Mouse (Mus musculus) granulocyte monocyte progenitor cell, adult 5-6 weeks (primary cell): ENCODE data around the gene Igf2. TPM values are rescaled to one million over a fixed set of nuclear protein-coding genes. Genes with fewer than 3 reads are reported as not detected.
A peak's percentile ranks its signal among the peaks of the same experiment; 100 is the strongest.

Experiments used
- ATAC-seq: replicated peaks from 2 replicates; pipeline ENCODE4 v1.8.0; 2016; ENCODE audit warnings: mild to moderate bottlenecking, moderate TSS enrichment, inconsistent platforms; ENCODE audit not compliant: poor library complexity, severe bottlenecking
- total RNA-seq, 2 experiments: library from RNA; stranded (forward) in 1 of 2; stranded (reverse) in 1 of 2; fragments of 200-712, 200-1000 nt in 1 of 2; fragments of >200 nt in 1 of 2; fragmentation: Nextera tagmentation in 1 of 2; gene quantifications; 2 replicates each; pipeline ENCODE4 v1.2.3; 2014 to 2017

Igf2 gene
- total RNA-seq, 2 experiments from 2014 or later = not detected

DNA sequence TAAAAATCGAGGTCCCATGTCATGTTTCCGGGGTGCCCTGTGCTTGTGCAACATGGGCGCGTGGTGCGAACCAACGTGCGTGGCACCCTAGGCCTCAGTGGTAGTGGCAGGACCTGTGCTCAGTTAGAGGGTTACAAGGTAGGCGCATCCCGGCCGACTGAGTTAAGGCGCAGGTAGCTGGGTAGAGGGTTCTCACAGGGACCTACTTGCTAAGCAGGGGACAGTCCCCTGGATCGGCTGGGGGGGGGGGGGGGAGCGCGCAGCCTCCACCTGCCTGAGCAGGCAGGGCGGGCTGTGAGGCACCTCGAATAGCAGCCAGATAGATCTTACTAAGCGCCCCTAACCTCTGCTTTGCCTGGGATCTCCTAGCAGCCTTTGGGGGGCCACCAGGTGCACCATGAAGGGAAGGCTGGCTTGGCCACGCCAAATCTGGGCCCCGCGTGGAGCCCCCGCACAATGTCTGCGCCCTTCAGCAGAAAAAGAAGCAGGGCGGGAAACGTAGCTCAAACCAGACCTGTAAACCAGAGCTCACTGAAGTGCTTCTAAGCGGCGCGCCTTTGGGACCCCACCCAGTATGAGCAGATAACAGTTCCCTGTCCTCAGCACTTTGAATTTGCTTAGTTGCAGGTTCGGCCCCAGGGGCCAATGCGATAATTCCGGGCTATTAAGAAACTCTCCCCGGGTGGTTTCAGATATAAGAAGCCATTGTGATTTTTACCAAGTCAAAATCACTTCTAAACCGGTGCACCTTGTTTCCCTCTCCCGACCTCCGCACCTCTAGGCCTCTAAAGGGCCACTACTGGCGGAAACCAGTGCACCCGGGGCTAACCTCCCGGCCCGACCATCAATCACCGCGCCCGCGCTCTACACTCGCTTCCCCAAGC is 6.6 kb downstream of the Igf2 start:
- no peak for ATAC-seq

DNA sequence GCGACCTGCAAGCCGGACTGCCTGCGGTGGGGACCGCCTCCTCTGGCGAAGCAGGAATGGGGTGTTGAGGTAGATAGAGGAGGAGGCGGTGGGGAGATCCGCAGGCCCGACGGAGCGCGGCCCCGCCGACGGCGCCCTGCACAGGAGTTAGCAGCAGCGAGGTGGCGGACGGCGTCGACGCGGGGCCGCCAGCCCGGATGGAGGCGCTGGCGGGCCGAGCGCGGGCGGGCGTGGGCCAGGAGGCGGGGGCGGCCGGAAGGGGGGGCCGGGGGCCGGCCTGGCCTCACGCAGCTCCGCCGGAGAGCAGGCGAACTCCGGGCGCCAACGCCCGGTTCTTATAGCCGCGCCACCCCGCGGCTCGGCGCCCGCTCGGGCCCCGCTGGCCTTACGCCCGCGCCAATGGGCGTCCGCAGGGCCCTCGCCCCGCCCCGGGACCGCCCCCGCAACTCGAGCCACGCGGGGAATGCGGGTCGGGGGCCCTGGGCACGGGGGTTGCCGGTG is 7.4 kb downstream of the Igf2 start:
- ATAC-seq = 0 out of 2 replicates have a peak, but pooled peaks have one; percentile 6

DNA sequence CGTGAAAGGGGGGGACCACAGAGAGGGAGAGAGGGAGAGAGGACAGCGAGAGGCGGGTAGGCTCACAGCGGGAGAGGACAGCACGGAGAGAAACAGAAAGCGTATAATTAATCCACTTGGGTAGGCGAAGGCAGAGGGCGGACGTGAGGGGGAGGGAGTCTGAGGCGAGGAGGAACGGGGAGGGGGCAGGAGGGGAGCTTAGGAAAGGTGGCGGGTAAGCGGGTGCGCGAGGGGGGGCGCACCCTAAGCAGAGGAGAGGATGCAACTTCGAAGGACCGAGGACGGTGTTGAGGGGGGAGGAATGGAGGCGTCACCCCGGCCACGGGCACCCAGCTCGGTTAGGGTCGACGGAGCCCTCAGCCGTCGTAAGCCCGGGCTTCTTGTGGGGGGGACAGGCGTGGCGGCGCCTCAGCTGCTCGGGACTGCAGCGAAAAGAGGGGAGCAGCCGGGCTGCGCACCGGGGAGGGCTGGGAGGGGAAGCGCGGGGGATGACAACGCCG is 7.9 kb downstream of the Igf2 start:
- ATAC-seq = no peak; the same call in 1 of the 2 replicates

DNA sequence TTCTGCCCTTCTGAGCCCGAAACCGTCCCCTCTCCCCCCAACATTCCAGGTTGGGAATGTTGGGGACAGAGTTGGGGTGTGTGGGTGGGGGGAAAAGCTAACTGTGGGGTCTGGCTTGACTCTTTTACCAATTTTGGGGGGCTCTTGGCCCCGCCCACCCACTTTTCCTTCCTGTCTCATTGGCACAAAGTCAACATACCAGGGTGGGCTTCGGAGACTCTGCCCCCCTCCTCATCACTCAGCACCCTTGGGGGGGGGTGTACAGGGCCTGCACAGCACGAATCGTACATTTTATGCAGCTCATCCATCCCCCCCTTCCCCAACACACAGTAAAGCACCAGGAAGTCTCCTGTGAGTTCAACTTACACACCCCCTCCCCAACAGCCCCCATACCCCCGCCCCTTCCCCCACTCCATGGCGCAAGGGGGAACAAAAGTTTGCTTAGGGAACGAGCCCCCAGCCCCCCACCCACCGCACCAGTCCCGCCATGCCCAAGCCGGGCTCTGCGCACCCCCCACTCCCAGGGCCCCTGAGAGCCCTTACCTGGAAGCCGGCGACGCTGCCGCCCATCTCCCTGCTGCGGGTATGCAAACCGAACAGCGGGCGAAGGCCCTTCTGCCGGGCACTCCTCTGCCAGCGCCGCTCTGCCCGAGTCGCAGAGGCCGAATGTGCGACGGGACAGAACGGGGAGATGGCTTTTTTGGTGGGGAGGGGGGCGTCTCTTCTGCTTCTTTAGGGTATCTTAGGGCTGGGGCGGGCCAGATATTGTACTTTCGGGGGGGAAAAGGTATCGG is 8.6 kb downstream of the Igf2 start:
- ATAC-seq = no peak

DNA sequence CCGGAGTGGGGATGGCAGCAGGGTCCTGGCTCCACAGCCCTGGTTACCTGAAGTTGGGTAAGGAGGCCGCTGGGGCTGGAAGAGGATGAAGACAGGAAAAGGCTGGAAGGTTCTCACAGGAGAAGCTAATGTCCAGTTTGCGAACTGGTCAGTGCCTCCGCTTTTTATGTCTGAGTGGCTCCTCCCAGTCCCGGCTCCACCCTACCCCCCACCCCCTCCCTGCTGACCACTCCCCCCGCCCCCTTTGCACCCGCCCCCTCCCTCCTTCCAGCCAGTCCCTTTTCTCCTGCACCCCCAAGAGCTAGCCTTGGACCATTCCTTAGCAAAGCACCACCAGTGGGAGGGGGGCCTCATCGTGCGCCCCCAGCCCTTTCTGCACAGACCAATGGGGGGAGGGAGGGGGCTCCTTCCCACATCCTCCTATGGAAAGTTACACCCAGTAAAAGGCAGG is 9.2 kb downstream of the Igf2 start:
- no peak for ATAC-seq

DNA sequence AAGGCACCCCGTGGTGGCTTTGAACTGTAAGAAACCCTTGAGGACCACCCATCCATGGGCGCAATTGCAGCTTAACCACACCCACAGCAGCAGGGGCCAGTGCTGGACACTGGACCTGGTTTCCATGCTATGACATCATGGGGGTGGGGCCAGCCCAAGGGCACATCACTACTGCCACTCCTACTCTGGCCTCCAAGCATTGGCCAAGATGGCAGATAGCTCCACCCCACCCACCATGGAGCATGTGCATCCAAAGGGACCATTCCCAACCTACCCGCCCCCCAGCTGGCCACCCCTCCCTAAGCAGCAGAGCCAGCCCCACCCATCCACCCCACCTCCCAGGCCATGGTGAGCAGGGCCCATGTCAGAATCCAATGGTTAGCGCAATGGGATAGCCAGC is 10.6 kb downstream of the Igf2 start:
- no peak for ATAC-seq

DNA sequence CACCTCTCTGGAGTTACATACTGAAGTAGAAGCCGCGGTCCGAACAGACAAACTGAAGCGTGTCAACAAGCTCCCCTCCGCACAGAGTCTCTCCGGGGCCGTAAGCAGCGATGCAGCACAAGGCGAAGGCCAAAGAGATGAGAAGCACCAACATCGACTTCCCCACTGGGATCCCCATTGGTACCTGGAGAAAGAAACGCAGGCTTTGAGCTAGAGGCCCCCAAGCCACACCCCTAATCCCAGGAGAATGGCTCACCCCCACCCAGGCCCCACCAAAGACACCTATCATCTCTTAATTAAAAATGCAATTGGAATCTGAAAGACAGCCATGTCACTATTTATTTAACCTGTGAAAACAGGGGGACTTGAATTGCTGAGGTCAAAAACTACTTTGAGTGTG is 11.0 kb downstream of the Igf2 start:
- ATAC-seq = no peak

DNA sequence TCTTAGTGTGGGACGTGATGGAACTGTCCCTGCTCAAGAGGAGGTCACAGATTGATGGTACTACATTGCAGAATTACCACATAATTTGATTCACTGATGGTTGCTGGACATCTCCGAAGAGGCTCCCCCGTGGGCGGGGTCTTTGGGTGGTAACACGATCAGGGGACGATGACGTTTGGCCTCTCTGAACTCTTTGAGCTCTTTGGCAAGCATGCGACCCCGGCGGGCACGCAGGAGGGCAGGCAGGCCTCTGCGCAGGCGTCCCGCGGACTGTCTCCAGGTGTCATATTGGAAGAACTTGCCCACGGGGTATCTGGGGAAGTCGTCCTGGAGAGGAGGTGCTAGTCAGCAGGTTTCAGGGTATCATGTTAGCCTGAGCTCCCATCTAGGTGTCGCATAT is 12.9 kb downstream of the Igf2 start:
- ATAC-seq = no peak

DNA sequence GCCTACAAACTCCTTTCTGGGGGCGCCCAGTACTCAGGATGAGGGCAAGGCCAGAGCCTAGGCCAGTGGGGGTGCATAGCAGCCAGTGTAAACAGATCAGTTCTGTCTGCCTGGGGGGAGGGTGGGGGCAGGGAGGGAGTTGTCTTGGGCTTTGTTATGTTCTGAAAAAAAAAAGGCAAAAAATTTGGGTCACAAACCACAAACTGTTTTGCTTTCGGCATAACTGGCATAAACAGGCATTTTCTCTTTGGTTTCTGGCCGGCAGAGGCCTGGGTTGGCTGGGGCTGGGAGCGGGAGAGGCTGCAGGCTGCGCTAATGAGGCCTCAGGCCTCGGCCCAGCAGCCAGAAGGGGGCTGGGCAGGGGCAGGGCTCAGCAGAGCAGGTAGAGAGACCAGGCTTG is 19.9 kb downstream of the Igf2 start:
- ATAC-seq = no peak

DNA sequence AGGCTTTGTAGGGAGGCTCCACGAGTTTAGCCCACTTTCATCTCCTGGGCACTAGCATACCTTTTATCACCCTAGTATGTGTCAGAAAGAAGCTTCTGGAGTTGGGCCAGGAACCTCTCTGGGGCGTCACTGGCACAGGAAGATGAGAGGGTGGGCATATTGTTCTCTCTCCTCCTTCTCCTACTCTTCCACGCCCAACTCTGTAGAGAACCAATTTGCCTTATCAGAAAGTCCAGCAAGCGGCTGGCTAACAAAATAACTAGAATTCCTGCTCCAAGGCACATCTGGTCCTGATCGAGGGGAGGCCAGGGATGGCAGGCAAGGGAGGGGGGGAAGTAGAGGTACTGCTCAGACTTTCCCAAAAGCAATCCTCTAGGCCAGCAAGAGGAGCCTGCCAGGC is 21.6 kb downstream of the Igf2 start:
- ATAC-seq = no peak

DNA sequence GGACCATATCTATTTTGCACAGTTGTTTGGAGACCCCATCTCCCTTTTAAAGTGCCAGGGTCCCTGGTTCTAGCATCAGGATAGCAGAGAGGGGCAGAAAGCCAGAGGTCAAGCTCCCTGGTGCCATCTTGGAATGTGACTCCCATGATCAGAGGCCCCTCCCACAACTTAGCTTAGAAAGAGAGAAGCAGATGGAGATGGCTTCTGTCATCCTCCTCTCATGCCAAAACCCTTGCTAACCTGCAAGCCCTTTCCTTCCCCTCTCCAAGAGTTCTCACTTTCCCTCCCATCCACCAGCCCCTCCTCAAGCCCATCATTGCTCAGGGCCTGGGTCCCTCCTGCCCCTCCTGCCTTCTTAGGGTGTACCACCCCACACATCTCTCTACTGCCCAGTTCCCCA is 30.4 kb downstream of the Igf2 start:
- no peak for ATAC-seq

DNA sequence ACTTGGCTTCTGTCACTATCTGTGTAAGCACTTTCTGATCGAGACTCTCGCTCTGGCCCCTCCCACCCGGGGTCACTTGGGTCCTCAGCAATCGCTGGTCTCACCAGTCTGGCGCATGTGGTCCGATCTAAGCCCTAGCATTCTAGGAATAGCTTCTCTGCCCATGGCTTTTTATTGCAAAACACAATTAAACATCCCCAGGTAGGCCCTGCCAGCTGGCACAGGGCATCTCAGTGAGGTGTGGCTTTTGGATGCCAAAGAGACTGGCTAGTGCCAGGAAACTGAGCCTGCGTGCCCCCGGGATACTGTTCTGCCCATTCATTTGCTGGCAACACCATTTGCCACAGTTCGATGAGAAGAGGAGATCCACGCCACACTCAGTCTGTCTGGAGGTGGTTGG is 35.9 kb downstream of the Igf2 start:
- no peak for ATAC-seq

DNA sequence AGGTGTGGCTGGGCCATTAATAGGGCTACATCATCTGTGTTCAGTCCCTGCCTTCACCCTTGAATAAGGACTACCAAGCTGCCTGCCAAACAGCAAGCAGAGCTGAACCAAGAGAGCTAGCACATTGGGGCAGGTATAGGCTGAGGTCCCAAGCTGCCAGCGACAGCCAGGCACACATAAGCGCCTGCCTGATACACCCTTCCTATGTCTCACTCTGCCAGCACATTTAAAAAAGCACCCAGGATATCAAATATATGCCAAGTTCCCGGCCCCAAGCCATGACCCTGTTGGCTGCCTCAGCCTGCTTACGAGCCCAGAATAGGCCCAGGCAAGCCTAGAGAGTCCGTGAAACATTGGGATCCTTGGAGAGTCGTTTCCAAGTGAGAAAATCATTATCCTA is 36.8 kb downstream of the Igf2 start:
- no peak for ATAC-seq

DNA sequence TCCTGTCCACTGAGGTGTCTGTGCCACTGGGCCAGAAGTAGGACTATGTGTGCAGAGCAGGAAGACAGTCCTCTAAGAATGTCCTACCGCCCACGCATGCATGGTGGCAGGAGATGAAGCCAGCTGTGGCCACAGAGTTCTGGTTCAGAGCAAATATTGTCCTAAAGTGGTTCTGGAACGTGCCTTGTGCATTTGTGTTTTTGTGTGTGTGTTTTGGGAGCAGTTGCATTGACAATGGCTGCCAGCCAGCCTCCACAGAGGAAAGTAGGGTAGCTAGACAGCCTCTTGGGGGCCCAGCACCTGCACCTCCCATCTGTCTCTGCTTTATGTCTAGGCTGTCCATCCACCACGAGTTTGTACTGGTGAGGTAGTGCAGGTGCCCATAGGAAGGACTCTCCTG is 44.4 kb downstream of the Igf2 start:
- ATAC-seq = no peak

DNA sequence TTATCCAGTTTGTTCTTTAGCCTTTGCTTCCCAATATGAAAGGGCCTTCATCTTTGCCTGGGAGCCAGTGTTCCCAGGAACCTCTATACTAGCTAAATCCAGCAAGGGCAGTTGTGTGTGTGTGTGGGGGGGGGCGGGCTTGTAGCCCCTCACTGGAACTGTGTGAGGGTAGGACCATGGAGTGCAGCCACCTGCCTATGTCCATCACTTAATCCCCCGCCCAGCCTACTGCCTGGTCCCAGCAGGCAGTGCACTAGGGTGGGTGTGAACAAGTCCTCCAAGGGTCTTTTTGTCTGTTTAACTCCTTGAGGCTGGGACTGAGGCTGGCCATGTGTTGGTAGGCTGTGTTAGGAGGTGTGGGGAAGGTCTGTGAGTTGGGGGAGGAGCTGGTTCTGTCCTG is 53.5 kb downstream of the Igf2 start:
- no peak for ATAC-seq

DNA sequence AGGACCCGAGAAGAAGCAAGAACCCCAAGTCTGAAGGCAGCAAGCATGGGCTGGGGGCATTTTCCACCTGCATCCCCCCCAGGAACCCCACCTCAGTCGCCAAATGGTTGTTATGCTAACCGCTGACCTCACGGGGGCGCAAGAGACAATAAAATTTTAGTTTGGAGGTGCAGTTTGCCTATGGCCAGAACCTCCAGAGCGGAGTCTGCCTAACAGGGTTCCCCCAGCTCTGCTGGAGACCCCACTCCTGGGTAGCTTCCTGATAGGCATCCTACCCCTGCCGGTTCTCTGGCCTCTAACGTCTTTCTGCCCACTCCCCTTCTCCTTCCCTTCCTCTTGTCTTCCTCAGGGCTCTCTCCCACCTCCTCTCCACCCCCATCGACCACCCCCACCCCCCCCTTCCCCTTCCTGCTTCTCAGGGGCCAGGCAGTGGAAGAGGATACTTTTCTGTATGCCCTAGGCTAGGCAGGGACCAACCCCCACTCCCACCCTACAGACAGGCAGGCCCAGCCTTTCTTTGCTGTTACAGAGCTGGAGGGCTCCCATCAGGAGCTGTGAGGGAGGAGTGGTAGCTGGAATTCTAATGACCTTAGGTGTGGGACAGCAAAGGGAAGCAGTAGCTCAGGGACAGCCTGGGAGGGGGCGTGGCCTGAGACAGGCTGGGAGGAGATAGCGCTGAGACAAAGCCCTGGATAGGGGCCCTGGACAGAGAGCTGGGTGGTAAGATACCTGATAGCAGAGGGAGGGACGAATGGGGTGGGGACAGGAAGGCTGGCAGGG is 55.8 kb downstream of the Igf2 start:
- ATAC-seq = peak; percentile 63; the same call in 1 of the 2 replicates

DNA sequence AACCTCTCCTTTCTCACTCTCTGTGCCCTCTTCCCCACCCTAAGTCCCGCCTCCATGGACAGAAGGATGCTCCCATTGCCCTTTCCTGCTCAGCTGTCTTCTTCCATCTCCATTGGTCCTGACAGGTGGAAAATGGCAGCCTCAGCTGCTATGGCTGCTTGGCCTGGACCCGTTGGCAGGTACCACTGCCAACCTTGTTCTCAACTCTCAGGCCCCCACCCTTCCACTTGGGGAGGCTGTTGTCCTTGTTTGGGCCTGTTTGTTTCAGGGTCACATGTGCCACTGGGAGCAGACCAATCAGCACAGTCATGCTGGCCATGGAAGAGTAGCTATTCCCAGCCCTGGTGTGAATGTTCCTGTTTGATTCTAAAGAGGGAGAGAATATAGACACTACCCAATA is 65.7 kb downstream of the Igf2 start:
- ATAC-seq = no peak
